Mouse (Mus musculus) liver, adult 2 months (tissue): ENCODE results near the gene Arhgef3. TPM values are rescaled to one million over a fixed set of nuclear protein-coding genes. Genes with fewer than 3 reads are reported as not detected.

Source experiments
- DNase-seq: peaks from one replicate; pipeline ENCODE4 v3.0.0-alpha.2; 2011; ENCODE audit warnings: low read depth, low spot score; ENCODE audit errors: extremely low read depth
- H3K27ac ChIP-seq: fragments of 200-500 bp; replicated peaks from 2 replicates; pipeline ENCODE4 v1.5.1; 2012; ENCODE audit warnings: low read depth, mild to moderate bottlenecking, control low read depth, inconsistent platforms, low read length; ENCODE audit not compliant: insufficient read depth
- H3K27me3 ChIP-seq: fragments of 200-500 bp; 2 replicates; pipeline ENCODE4 v1.6.1; 2012; ENCODE audit warnings: mild to moderate bottlenecking, moderate library complexity, low read length, inconsistent platforms; ENCODE audit not compliant: control insufficient read depth, insufficient read depth
- H3K36me3 ChIP-seq: fragments of 200-500 bp; 2 replicates; pipeline ENCODE4 v1.6.1; 2012; ENCODE audit warnings: low read length, inconsistent platforms; ENCODE audit not compliant: control insufficient read depth, insufficient read depth
- H3K4me1 ChIP-seq: fragments of 200-500 bp; 2 replicates; pipeline ENCODE4 v1.6.1; 2011; ENCODE audit warnings: low read length; ENCODE audit not compliant: control insufficient read depth, insufficient read depth
- H3K4me3 ChIP-seq: fragments of 200-500 bp; 2 replicates; pipeline ENCODE4 v1.5.1; 2011; ENCODE audit warnings: low read depth, mild to moderate bottlenecking, control low read depth, low read length, moderate library complexity; ENCODE audit not compliant: insufficient read depth
- H3K79me2 ChIP-seq: fragments of 200-500 bp; 2 replicates; pipeline ENCODE4 v1.6.1; 2012; ENCODE audit warnings: inconsistent platforms, mild to moderate bottlenecking, low read length, moderate library complexity; ENCODE audit not compliant: control insufficient read depth, insufficient read depth
- H3K9ac ChIP-seq: fragments of 200-500 bp; 2 replicates; pipeline ENCODE4 v1.6.1; 2012; ENCODE audit warnings: low read depth, mild to moderate bottlenecking, control low read depth, inconsistent platforms, low read length
- CTCF ChIP-seq: fragments of 200-500 bp; IDR thresholded peaks from 2 replicates; pipeline ENCODE4 v1.5.1; 2011; ENCODE audit warnings: low read depth, low read length, control low read depth
- POLR2A ChIP-seq: fragments of 200-500 bp; IDR thresholded peaks from 2 replicates; pipeline ENCODE4 v1.6.1; 2011; ENCODE audit warnings: low read length, control low read depth; ENCODE audit not compliant: insufficient read depth; ENCODE audit errors: extremely low read depth
- WGBS: fragments of 180-500 bp; shearing (Covaris S2); methylation state at CpG from one replicate; pipeline ENCODE4 v1.1.7; 2018; 5-methylcytosine and 5-hydroxymethylcytosine counted together
- polyA plus RNA-seq: library from polyadenylated mRNA; depleted of rRNA; stranded (reverse); fragments of >200 nt; gene quantifications from 2 replicates; pipeline ENCODE4 v1.2.3, GENCODE M21; 2012
- total RNA-seq: library from RNA; depleted of rRNA; stranded (reverse); fragments of >200 nt; gene quantifications from 2 replicates; pipeline ENCODE4 v1.2.3, GENCODE M21; 2014

Arhgef3 gene
- total and polyA plus RNA-seq, 2 experiments: 6.4 to 19.3 TPM

DNA sequence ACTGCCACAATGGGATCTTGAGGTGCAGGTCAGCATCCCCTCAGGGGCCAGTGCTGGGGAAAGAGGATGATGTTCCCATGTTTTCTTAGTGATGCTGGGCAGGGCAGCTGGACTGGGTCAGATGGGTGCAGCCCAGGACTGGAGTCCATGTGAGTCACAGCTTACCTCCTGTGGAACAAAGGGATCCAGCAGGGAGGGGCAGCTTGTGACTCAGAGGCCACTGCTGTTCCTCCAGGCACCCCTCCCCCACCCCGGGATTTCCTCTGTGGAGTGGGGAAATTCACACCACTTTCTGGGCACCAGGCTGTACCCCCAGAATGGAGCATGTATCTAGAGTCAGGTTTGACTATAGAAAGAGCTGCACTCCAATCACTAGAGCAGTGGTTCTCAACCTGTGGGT is 16.8 kb downstream of the Arhgef3 start:
- Histone ChIP-seq H3K27me3 (no peaks in the 10 kb centered on the region), H3K4me1 (no peaks in the 10 kb centered on the region), H3K36me3 (no peaks in the 10 kb centered on the region), H3K9ac (no peak overlapping the region), H3K4me3 (no peak overlapping the region), H3K79me2 (peaks cover 7% of the 10 kb centered on the region; the same call in 1 of the 2 replicates), H3K27ac (no peak overlapping the region)
- whole genome bisulfite sequencing: 68% methylated on average over 1 of the region's 1 CpGs
- TF ChIP-seq CTCF (no peak), POLR2A (no peak)
- DNase-seq: no peak

DNA sequence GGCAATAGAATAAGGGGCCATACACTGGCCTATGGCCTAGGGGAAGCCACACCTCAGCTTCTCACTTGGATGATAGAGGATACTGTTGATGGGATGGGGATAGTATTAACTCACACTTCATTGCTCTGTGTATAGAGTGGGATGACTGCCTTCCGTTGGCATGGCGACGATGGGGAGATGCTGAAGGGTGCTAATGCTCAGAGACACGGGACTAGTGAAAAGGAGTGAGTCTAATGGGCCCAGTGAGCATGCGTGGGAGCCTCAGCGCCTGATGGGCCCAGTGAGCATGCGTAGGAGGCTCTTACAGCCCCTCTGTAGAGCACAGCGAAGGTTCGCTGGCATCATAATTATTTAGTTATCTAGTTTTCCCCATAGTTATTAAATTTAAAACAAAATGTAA is 24.2 kb downstream of the Arhgef3 start:
- H3K27me3 ChIP-seq: no peaks in the 10 kb centered on the region
- WGBS: 93% methylated on average over 9 of the region's 9 CpGs
- H3K9ac ChIP-seq: no peak overlapping the region
- no peak overlapping the region for H3K4me3 ChIP-seq
- no peak overlapping the region for H3K27ac ChIP-seq
- TF ChIP-seq POLR2A (no peak), CTCF (no peak)
- H3K79me2 ChIP-seq: no peaks in the 10 kb centered on the region; the same call in 1 of the 2 replicates
- no peaks in the 10 kb centered on the region for H3K4me1 ChIP-seq
- DNase-seq: no peak
- no peaks in the 10 kb centered on the region for H3K36me3 ChIP-seq

GRCm38 (mm10) chr14:27139968-27140367 is 25.3 kb downstream of the Arhgef3 start:
- Histone ChIP-seq H3K36me3 (no peaks in the 10 kb centered on the region), H3K4me3 (no peak overlapping the region), H3K9ac (no peak overlapping the region), H3K4me1 (no peaks in the 10 kb centered on the region), H3K27me3 (no peaks in the 10 kb centered on the region), H3K79me2 (no peaks in the 10 kb centered on the region; the same call in 1 of the 2 replicates), H3K27ac (no peak overlapping the region)
- DNase-seq: no peak
- 92% methylated on average over 3 of the region's 3 CpGs for WGBS
- TF ChIP-seq CTCF (no peak), POLR2A (no peak)

DNA sequence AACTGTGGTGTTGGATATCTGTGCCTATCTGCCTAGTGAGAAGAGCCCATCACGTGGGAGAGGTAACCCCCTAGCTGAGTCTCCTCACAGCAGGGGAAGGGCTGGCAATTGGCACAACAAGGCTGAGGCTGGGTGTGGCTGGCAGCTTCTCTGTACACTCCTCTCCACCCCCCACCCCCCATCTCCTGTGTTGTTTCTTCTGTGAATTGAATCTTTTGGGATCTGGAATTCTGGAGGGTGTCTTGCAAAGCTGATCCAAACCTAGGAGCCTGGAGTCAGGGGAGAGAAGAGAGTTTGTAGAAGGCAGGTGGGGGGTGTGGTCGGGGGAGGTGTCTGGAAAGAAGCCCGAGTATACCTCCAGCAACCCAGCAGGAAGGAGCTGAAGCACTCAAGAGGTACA is 26.8 kb downstream of the Arhgef3 start:
- H3K9ac ChIP-seq: no peak overlapping the region
- TF ChIP-seq CTCF: no peak
- no peak for TF ChIP-seq POLR2A
- H3K4me1 ChIP-seq: no peaks in the 10 kb centered on the region
- DNase-seq: no peak
- H3K36me3 ChIP-seq: no peaks in the 10 kb centered on the region
- no peaks in the 10 kb centered on the region for H3K27me3 ChIP-seq
- no peak overlapping the region for H3K4me3 ChIP-seq
- no peaks in the 10 kb centered on the region; the same call in 1 of the 2 replicates for H3K79me2 ChIP-seq
- WGBS: 68% methylated on average over 3 of the region's 3 CpGs
- no peak overlapping the region for H3K27ac ChIP-seq

- DNase-seq: no peak
- 90% methylated on average over 5 of the region's 5 CpGs for WGBS
- Histone ChIP-seq H3K9ac (no peak overlapping the region), H3K36me3 (no peaks in the 10 kb centered on the region), H3K27ac (no peak overlapping the region), H3K4me1 (no peaks in the 10 kb centered on the region), H3K4me3 (no peak overlapping the region), H3K27me3 (no peaks in the 10 kb centered on the region), H3K79me2 (no peaks in the 10 kb centered on the region; the same call in 1 of the 2 replicates)
- TF ChIP-seq POLR2A (no peak), CTCF (no peak)
Measured at GRCm38 (mm10) chr14:27142680-27143079, 28.0 kb downstream of the Arhgef3 start.

DNA sequence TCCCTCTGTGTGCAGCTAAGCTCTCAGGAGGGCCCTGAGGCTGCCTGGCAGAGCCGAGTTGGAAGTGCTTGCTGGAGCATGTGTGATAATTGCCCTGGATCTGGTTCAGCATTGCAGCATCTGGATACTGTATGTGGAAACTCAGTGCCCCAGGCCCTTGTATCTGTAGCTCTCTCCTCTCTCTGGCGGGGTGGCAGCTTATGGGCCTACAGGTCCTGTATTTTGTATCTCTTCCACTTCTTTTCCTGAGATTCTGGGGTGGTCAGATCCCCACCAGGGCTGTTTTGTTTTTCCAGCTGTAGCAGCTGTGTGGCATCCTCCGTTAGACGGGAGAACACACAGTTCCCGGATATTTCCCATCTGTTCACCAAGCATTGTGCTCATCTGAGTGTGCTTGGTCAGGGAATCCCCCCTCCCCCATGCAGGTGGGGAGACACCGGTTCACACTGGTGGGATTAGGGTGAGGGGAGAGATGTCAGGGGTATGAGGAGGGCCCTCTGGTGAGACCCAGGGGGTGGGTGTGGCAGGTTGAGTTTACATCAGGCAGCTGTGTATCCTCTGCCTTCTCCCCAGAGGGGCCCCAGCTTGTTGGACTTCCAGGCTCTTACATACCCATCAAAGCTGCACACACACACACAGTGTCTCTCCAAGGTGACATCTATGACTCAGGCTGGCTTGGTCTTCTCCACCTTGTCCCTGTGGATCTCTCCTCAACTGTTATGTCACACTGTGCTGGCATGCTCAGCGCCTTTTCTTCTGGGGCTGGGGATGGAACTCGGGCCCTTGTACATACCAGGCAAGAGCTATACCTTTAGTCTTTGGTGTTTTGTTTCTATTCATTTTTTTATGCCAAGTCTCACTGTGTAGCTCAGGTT is 30.7 kb downstream of the Arhgef3 start:
- Histone ChIP-seq H3K4me3 (no peak overlapping the region), H3K79me2 (no peaks in the 10 kb centered on the region), H3K27ac (no peak overlapping the region), H3K27me3 (no peaks in the 10 kb centered on the region), H3K9ac (no peak overlapping the region), H3K4me1 (no peaks in the 10 kb centered on the region), H3K36me3 (no peaks in the 10 kb centered on the region)
- no peak for TF ChIP-seq CTCF
- DNase-seq: no peak
- 86% methylated on average over 8 of the region's 8 CpGs for WGBS
